Mouse (Mus musculus) heart, adult 2 months (tissue): Measurements from ENCODE around the gene Prdx6. TPM values are rescaled to one million over a fixed set of nuclear protein-coding genes. Genes with fewer than 3 reads are reported as not detected.
A peak's percentile ranks its signal among the peaks of the same experiment; 100 is the strongest.

ENCODE experiments used
- DNase-seq, 2 experiments: peaks; one replicate each; pipeline ENCODE4 v3.0.0; 2021
- H3K27ac ChIP-seq: fragments of 200-600 bp; 2 replicates; pipeline ENCODE4 v1.8.1; 2022
- H3K27me3 ChIP-seq: fragments of 200-500 bp; 2 replicates; pipeline ENCODE4 v1.6.1; 2012; ENCODE audit warnings: mild to moderate bottlenecking, low read length, inconsistent platforms, mixed read lengths; ENCODE audit not compliant: control insufficient read depth, insufficient read depth
- H3K36me3 ChIP-seq: fragments of 200-500 bp; 2 replicates; pipeline ENCODE4 v1.6.1; 2012; ENCODE audit warnings: low read length, inconsistent platforms; ENCODE audit not compliant: control insufficient read depth, insufficient read depth
- H3K4me1 ChIP-seq: fragments of 200-500 bp; 2 replicates; pipeline ENCODE4 v1.6.1; 2011; ENCODE audit warnings: low read length; ENCODE audit not compliant: control insufficient read depth, insufficient read depth
- H3K4me3 ChIP-seq: fragments of 200-600 bp; 2 replicates; pipeline ENCODE4 v1.8.1; 2022
- H3K79me2 ChIP-seq: fragments of 200-500 bp; replicated peaks from 2 replicates; pipeline ENCODE4 v1.6.1; 2012; ENCODE audit warnings: mild to moderate bottlenecking, inconsistent platforms, low read length, moderate library complexity, mixed read lengths; ENCODE audit not compliant: control insufficient read depth, insufficient read depth
- H3K9ac ChIP-seq: fragments of 200-500 bp; 2 replicates; pipeline ENCODE4 v1.6.1; 2012; ENCODE audit warnings: low read depth, mild to moderate bottlenecking, control low read depth, inconsistent platforms, low read length, mixed read lengths
- CTCF ChIP-seq: fragments of 200-600 bp; IDR thresholded peaks from 2 replicates; pipeline ENCODE4 v1.8.1; 2022; ENCODE audit warnings: antibody characterized with exemption, mild to moderate bottlenecking, moderate library complexity
- EP300 ChIP-seq: fragments of 200-500 bp; IDR thresholded peaks from 2 replicates; pipeline ENCODE4 v1.6.1; 2011; ENCODE audit warnings: low read depth, low read length, control low read depth; ENCODE audit not compliant: insufficient read depth
- POLR2A ChIP-seq: fragments of 200-500 bp; IDR thresholded peaks from 2 replicates; pipeline ENCODE4 v1.6.1; 2011; ENCODE audit warnings: mild to moderate bottlenecking, low read depth, low read length, control low read depth; ENCODE audit not compliant: insufficient read depth
- WGBS: fragments of 180-500 bp; shearing (Covaris S2); methylation state at CpG from one replicate; pipeline ENCODE4 v1.1.7; 2018; 5-methylcytosine and 5-hydroxymethylcytosine counted together
- intact Hi-C: fragments of 180-260 bp; cut with DNase I; formaldehyde crosslinking; loops from one replicate; pipeline ENCODE4 v1.15.1; 2025
- polyA plus RNA-seq: library from polyadenylated mRNA; depleted of rRNA; stranded (reverse); fragments of >200 nt; gene quantifications from 2 replicates; pipeline ENCODE4 v1.2.3, GENCODE M21; 2012
- total RNA-seq, 2 experiments: library from RNA; stranded (reverse); gene quantifications; 2 replicates each; pipeline ENCODE4 v1.2.3; 2021

Prdx6 gene
- total and polyA plus RNA-seq, 3 experiments = 186 to 336 (median 284) TPM

DNA sequence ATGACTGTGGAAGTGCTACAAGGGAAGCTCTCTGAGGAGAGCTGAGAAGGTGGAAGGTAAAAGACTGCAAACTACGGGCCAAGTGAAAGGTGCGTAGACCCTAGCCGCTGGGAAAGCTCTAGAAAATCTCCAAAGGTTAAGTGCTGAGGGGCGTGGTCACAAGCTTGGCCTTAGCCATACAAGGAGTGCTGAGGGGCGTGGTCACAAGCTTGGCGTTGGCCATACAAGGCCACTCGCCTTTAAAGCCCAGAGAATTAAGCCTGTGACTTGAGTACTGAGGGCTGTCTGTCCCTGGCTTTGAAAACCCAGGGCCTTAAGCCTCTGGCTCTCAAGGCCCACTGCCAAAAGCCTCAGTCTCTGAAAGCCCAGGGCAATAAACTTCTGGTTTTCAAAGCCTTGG, 5.9 kb upstream of the Prdx6 start:
- H3K36me3 ChIP-seq = no peaks in the 10 kb centered on the region
- no peaks in the 10 kb centered on the region for H3K4me1 ChIP-seq
- no peak overlapping the region for H3K9ac ChIP-seq
- no peak for TF ChIP-seq EP300
- TF ChIP-seq CTCF = no peak
- TF ChIP-seq POLR2A = no peak
- DNase-seq = no peak
- intact Hi-C loops = no loop called here
- H3K27me3 ChIP-seq = no peaks in the 10 kb centered on the region
- no peaks in the 10 kb centered on the region for H3K79me2 ChIP-seq
- no peak overlapping the region for H3K4me3 ChIP-seq
- H3K27ac ChIP-seq = no peak overlapping the region
- WGBS = 75% methylated on average over 7 of the region's 7 CpGs

DNA sequence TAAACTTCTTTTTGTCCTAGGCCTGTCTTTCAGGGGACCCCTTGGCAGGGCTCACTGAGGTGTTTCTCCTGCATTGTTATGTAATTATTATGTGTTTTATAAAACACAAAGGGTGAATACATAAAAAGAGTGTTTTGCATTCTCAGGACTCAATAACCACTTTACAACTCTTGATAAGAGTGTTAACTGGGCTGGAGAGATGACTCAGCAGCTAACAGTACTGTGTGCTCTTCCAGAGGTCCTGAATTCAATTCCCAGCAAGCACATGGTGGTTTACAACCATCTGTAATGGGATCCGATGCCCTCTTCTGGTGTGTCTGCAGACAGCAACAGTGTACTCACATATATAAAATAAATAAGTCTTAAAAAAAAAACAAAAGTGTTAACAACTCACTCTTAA, 3.3 kb upstream of the Prdx6 start:
- Histone ChIP-seq H3K9ac (no peak overlapping the region), H3K4me3 (no peak overlapping the region), H3K4me1 (no peaks in the 10 kb centered on the region; the same call in 1 of the 2 replicates), H3K79me2 (no peaks in the 10 kb centered on the region), H3K27ac (no peak overlapping the region), H3K27me3 (no peaks in the 10 kb centered on the region), H3K36me3 (0 out of 2 replicates have a peak, but pooled peaks cover 2% of the 10 kb centered on the region)
- intact Hi-C loops = loop anchor here (5.0 kb wide), 1 partner anchor 347 kb away; the partner anchor contains the start of gene Rc3h1
- no peak for DNase-seq
- TF ChIP-seq CTCF (no peak), POLR2A (no peak), EP300 (no peak)
- WGBS = 77% methylated on average over 1 of the region's 1 CpGs

GRCm38 (mm10) chr1:161252901-161253300, 1.9 kb upstream of the Prdx6 start:
- Histone ChIP-seq H3K9ac (no peak overlapping the region), H3K4me1 (peaks cover 4% of the 10 kb centered on the region), H3K79me2 (no peaks in the 10 kb centered on the region), H3K4me3 (no peak overlapping the region), H3K27me3 (no peaks in the 10 kb centered on the region), H3K36me3 (peaks cover 5% of the 10 kb centered on the region), H3K27ac (no peak overlapping the region)
- WGBS = 94% methylated on average over 3 of the region's 3 CpGs
- no peak for TF ChIP-seq EP300
- no peak for TF ChIP-seq POLR2A
- TF ChIP-seq CTCF = no peak
- intact Hi-C loops = loop anchor here (5.0 kb wide), 1 partner anchor 346 kb away; the partner anchor contains the start of gene Rc3h1
- no peak for DNase-seq

GRCm38 (mm10) chr1:161252365-161252764, 1.3 kb upstream of the Prdx6 start:
- intact Hi-C loops = loop anchor here (5.0 kb wide), 1 partner anchor 345 kb away; the partner anchor contains the start of gene Rc3h1
- no peaks in the 10 kb centered on the region for H3K27me3 ChIP-seq
- H3K4me3 ChIP-seq = no peak overlapping the region
- H3K27ac ChIP-seq = no peak overlapping the region
- TF ChIP-seq EP300 (no peak), POLR2A (no peak)
- no peak for DNase-seq
- peaks cover 5% of the 10 kb centered on the region for H3K36me3 ChIP-seq
- H3K9ac ChIP-seq = no peak overlapping the region
- H3K4me1 ChIP-seq = peaks cover 4% of the 10 kb centered on the region
- no peaks in the 10 kb centered on the region for H3K79me2 ChIP-seq
- 83% methylated on average over 9 of the region's 9 CpGs for WGBS

DNA sequence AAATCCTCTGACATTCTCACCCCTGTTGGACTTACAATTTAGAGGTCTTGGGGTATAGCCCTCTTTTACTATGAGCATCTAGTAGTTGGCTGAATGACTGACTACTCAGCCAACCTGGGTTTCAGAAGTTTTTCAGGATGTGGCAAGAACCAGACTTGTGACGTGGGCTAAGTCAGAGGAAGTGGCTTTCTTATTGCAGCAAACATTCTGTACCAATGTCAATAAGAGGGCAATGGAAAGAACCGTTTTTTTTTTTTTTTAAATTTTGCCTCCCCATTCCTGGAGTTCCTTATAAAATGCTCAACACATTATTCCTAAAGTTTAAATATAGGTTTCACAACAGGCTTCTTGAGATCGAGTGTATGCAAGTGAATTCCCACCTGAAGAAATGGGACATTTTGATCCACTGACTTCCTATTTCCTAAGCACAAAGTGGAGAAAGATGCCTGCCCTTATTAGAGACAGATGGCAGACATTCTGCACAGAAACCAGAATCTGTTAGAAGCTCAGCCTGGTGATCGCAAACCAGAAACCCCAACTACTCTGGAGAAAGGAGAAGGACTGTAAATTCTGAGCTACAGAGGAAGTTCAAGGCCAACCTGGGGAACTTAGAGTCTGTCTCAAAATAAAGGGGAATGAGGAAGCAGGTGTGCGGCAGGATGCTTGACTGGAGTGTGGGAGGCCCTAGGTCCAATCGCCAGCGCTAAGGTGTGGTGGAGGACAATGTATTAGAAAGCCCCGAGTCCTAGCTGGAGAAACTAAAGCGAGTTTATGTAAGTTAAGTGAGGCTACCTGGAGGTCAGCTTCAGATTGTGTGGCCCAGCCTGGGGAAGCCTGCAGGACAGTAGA, 622 bp upstream of the Prdx6 start:
- intact Hi-C loops = loop anchor here (5.0 kb wide), 1 partner anchor 344 kb away; the partner anchor contains the start of gene Rc3h1
- H3K27me3 ChIP-seq = no peaks in the 10 kb centered on the region
- no peak overlapping the region for H3K27ac ChIP-seq
- TF ChIP-seq CTCF = no peak
- TF ChIP-seq POLR2A = no peak
- no peak for TF ChIP-seq EP300
- WGBS = 66% methylated on average over 9 of the region's 9 CpGs
- no peak for DNase-seq
- H3K79me2 ChIP-seq = no peaks in the 10 kb centered on the region
- H3K9ac ChIP-seq = peak overlapping the region; percentile 19; the same call in 1 of the 2 replicates
- H3K4me1 ChIP-seq = peaks cover 4% of the 10 kb centered on the region
- peak overlapping the region; percentile 85 for H3K4me3 ChIP-seq
- H3K36me3 ChIP-seq = peaks cover 9% of the 10 kb centered on the region

- H3K4me1 ChIP-seq = peaks cover 4% of the 10 kb centered on the region
- intact Hi-C loops = loop anchor here (5.0 kb wide), 1 partner anchor 343 kb away; the partner anchor contains the start of gene Rc3h1
- WGBS = 4% methylated on average over 15 of the region's 15 CpGs
- no peaks in the 10 kb centered on the region for H3K27me3 ChIP-seq
- no peaks in the 10 kb centered on the region for H3K79me2 ChIP-seq
- peak; percentile 51 to 58 for DNase-seq
- no peak for TF ChIP-seq CTCF
- 0 out of 2 replicates have a peak, but pooled peaks have one; percentile 33 for TF ChIP-seq POLR2A
- H3K36me3 ChIP-seq = peaks cover 14% of the 10 kb centered on the region
- peak overlapping the region; percentile 85 for H3K4me3 ChIP-seq
- H3K9ac ChIP-seq = peak overlapping the region; percentile 99
- H3K27ac ChIP-seq = peak overlapping the region; percentile 96
Observed at GRCm38 (mm10) chr1:161250031-161250603, 902 bp downstream of the Prdx6 start.
